Mouse (Mus musculus): ENCODE measurements around the gene Prss29. TPM values are rescaled to one million over a fixed set of nuclear protein-coding genes. Genes with fewer than 3 reads are reported as not detected.

The Prss29 gene
- polyA plus RNA-seq, 2 experiments from 2014 or later: not detected

- no peak for ATAC-seq
Observed at GRCm38 (mm10) chr17:25361291-25361690, 42.8 kb downstream of the Prss29 start.

GRCm38 (mm10) chr17:25363726-25364125 lies 45.3 kb downstream of the Prss29 start:
- no peak for ATAC-seq

GRCm38 (mm10) chr17:25366005-25366404 lies 47.6 kb downstream of the Prss29 start, which contains the start of gene Tpsb2:
TSS of gene Tpsb2 (plus strand) at chr17:25366305.
- ATAC-seq: no peak

- no peak for ATAC-seq
Observed at GRCm38 (mm10) chr17:25368973-25369372, 50.5 kb downstream of the Prss29 start, which contains the start of gene Tpsg1. TSS of gene Tpsg1 (plus strand) at chr17:25369273.

Other genes with a start within 250 kb of the Prss29 start
- gene Tmem204, start 235.1 kb upstream of the Prss29 start, polyA plus RNA-seq (2017; shearing (Covaris generic)): under 1 TPM in 1 of 2 experiments, not detected in 1; 0.63 TPM
- 10 to 100 TPM; 16.8 to 18.7 TPM for gene Telo2, start 202.7 kb upstream of the Prss29 start, polyA plus RNA-seq (2017; shearing (Covaris generic))
- not detected for gene Ptx4, start 197.9 kb upstream of the Prss29 start, polyA plus RNA-seq (2017; shearing (Covaris generic))
- 10 to 100 TPM; 15.4 to 16.8 TPM for gene Clcn7, start 185.3 kb upstream of the Prss29 start, polyA plus RNA-seq (2017; shearing (Covaris generic))
- gene Ccdc154, start 156.2 kb upstream of the Prss29 start, polyA plus RNA-seq (2017; shearing (Covaris generic)): not detected
- gene Gm38655, start 143.2 kb upstream of the Prss29 start, polyA plus RNA-seq (2017; shearing (Covaris generic)): not detected
- 10 to 100 TPM; 13.1 to 14.3 TPM for gene BC003965, start 134.1 kb upstream of the Prss29 start, polyA plus RNA-seq (2017; shearing (Covaris generic))
- gene Unkl, start 130.3 kb upstream of the Prss29 start, polyA plus RNA-seq (2017; shearing (Covaris generic)): 10 to 100 TPM; 14.4 to 20.2 TPM
- 10 to 100 TPM; 44.3 to 57.7 TPM for gene Gnptg, start 78.5 kb upstream of the Prss29 start, polyA plus RNA-seq (2017; shearing (Covaris generic))
- 10 to 100 TPM; 27.7 to 32.1 TPM for gene Tsr3, start 78.5 kb upstream of the Prss29 start, polyA plus RNA-seq (2017; shearing (Covaris generic))
- gene Baiap3, start 62.3 kb upstream of the Prss29 start, polyA plus RNA-seq (2017; shearing (Covaris generic)): 1 to 10 TPM; 1.4 to 8.5 TPM
- 100 to 1,000 TPM; 368 to 405 TPM for gene Ube2i, start 44.0 kb upstream of the Prss29 start, polyA plus RNA-seq (2017; shearing (Covaris generic))
- not detected for gene Prss34, start 20.3 kb upstream of the Prss29 start, polyA plus RNA-seq (2017; shearing (Covaris generic))
- gene Prss28, start 10.0 kb upstream of the Prss29 start, polyA plus RNA-seq (2017; shearing (Covaris generic)): not detected
- not detected for gene Tpsab1, start 26.9 kb downstream of the Prss29 start, polyA plus RNA-seq (2017; shearing (Covaris generic))
- gene Tpsb2, start 47.7 kb downstream of the Prss29 start, polyA plus RNA-seq (2017; shearing (Covaris generic)): not detected
- gene Tpsg1, start 50.6 kb downstream of the Prss29 start, polyA plus RNA-seq (2017; shearing (Covaris generic)): not detected
- gene Cacna1h, start 115.1 kb downstream of the Prss29 start, polyA plus RNA-seq (2017; shearing (Covaris generic)): not detected
- not detected for gene Tekt4, start 136.0 kb downstream of the Prss29 start, polyA plus RNA-seq (2017; shearing (Covaris generic))
- not detected for gene Sstr5, start 178.6 kb downstream of the Prss29 start, polyA plus RNA-seq (2017; shearing (Covaris generic))